ENCODE assay signal across 8 mouse cellular contexts in genomic region chr19:5272326-5272795, GRCm38 (mm10). TPM values are rescaled to one million over a fixed set of nuclear protein-coding genes. Genes with fewer than 3 reads are reported as not detected.
DNase-seq lines count a peak whose midpoint lies in the region; ATAC-seq and TF ChIP-seq lines count a peak whose summit lies in the region.

No protein-coding gene starts in this region.

- no peak for TF ChIP-seq RAD21 in MEL (IDR thresholded peaks at IDR 0.05; ENCODE audit: low read depth, low read length)

- WGBS in forebrain, embryonic 12.5 days = under 1% methylated on average over 25 of the region's 30 CpGs
- 1% methylated on average over 30 of the region's 30 CpGs for WGBS in small intestine, adult 2 months

- no peak for TF ChIP-seq EP300 in MEL (IDR thresholded peaks at IDR 0.05; ENCODE audit: low read depth in 1 of 2, low read length in 2 of 2)

- peaks cover 13% of the 10 kb centered on the region for H3K79me2 ChIP-seq in MEL (ENCODE audit: control insufficient read depth, insufficient read depth, low read length, poor library complexity)

- H3K9ac ChIP-seq in MEL (ENCODE audit: control insufficient read depth, low read depth, low read length, poor library complexity, severe bottlenecking) = peak overlapping the region; percentile 96
- H3K9ac ChIP-seq in forebrain, embryonic 12.5 days = peak overlapping the region; percentile 95

- intact Hi-C loops in heart, postnatal 36 days (cut with DNase I) = loop anchor here (1.0 kb wide), 1 partner anchor 77 kb away; no protein-coding TSS in a partner anchor

- no peak for TF ChIP-seq CTCF in MEL (IDR thresholded peaks at IDR 0.05 in 2 of 3, conservative IDR thresholded peaks at IDR 0.05 in 1 of 3; ENCODE audit: control insufficient read depth in 1 of 3, insufficient read depth in 1 of 3, low read depth in 2 of 3, low read length in 3 of 3, poor library complexity in 1 of 3, severe bottlenecking in 1 of 3)
- no peak for TF ChIP-seq CTCF in small intestine, adult 2 months (IDR thresholded peaks at IDR 0.05; ENCODE audit: extremely low read depth, insufficient read length, insufficient replicate concordance, low read depth, low read length)

- H3K4me2 ChIP-seq in forebrain, embryonic 12.5 days = peak overlapping the region; percentile 89

- no peak for TF ChIP-seq POLR2A in MEL (IDR thresholded peaks at IDR 0.05; ENCODE audit: control insufficient read depth in 1 of 2, insufficient read depth in 1 of 2, low read depth in 1 of 2, low read length in 2 of 2, poor library complexity in 1 of 2)
- no peak for TF ChIP-seq POLR2A in small intestine, adult 2 months (IDR thresholded peaks at IDR 0.05; ENCODE audit: low read depth, low read length)

- peaks cover 16 to 28% of the 10 kb centered on the region in 2 experiments for H3K4me1 ChIP-seq in MEL (ENCODE audit: control insufficient read depth in 1 of 2, insufficient read depth in 2 of 2, low read length in 2 of 2)
- H3K4me1 ChIP-seq in forebrain, embryonic 12.5 days = peaks cover 36% of the 10 kb centered on the region
- peaks cover 6% of the 10 kb centered on the region; the same call in 1 of the 2 replicates for H3K4me1 ChIP-seq in small intestine, adult 2 months (ENCODE audit: control insufficient read depth, insufficient read depth, insufficient read length, low read length)

- peak; percentile 41; the same call in 1 of the 2 replicates for ATAC-seq in cerebellum, adult (ENCODE audit: insufficient number of reproducible peaks, low FRiP score, low TSS enrichment)
- ATAC-seq in forebrain, embryonic 12.5 days (ENCODE audit: low FRiP score) = peak; percentile 65
- no peak for ATAC-seq in inflammation-experienced regulatory T-cells, adult 6 months

- no peaks in the 10 kb centered on the region for H3K27me3 ChIP-seq in MEL (ENCODE audit: control insufficient read depth in 1 of 2, insufficient read depth in 2 of 2, low read length in 2 of 2)
- no peaks in the 10 kb centered on the region for H3K27me3 ChIP-seq in forebrain, embryonic 12.5 days
- no peaks in the 10 kb centered on the region for H3K27me3 ChIP-seq in small intestine, adult 2 months (ENCODE audit: control insufficient read depth, insufficient read depth, low read length)

- peak overlapping the region; percentile 86 for H3K27ac ChIP-seq in MEL (ENCODE audit: control insufficient read depth, low read depth, low read length)
- peak overlapping the region; percentile 90 for H3K27ac ChIP-seq in forebrain, embryonic 12.5 days
- 0 out of 2 replicates have a peak overlapping the region, but pooled peaks have one; percentile 7 for H3K27ac ChIP-seq in small intestine, adult 2 months (ENCODE audit: insufficient read depth, low read depth, low read length)

- H3K36me3 ChIP-seq in MEL (ENCODE audit: control insufficient read depth in 1 of 2, insufficient read depth in 2 of 2, low read length in 2 of 2) = peaks cover 11 to 35% of the 10 kb centered on the region in 2 experiments
- H3K36me3 ChIP-seq in forebrain, embryonic 12.5 days (replicated peaks) = peaks cover 31% of the 10 kb centered on the region
- peaks cover 14% of the 10 kb centered on the region for H3K36me3 ChIP-seq in small intestine, adult 2 months (ENCODE audit: control insufficient read depth, insufficient read depth, low read length)

- H3K4me3 ChIP-seq in MEL (ENCODE audit: control insufficient read depth in 1 of 2, insufficient read depth in 1 of 2, low read depth in 2 of 2, low read length in 2 of 2) = peak overlapping the region; percentile 69 to 75
- peak overlapping the region; percentile 92 for H3K4me3 ChIP-seq in forebrain, embryonic 12.5 days (replicated peaks)
- H3K4me3 ChIP-seq in small intestine, adult 2 months (ENCODE audit: low read depth, low read length) = peak overlapping the region; percentile 84

- H3K9me3 ChIP-seq in MEL (replicated peaks; ENCODE audit: insufficient read depth, low read length) = no peaks in the 10 kb centered on the region
- no peaks in the 10 kb centered on the region for H3K9me3 ChIP-seq in forebrain, embryonic 12.5 days

- peak; percentile 35 for DNase-seq in MEL (ENCODE audit: low read depth, low spot score)
- peak; percentile 33 to 51 for DNase-seq in heart, postnatal 36 days
- peak; percentile 46 to 51 for DNase-seq in layer of hippocampus, postnatal 10 days (ENCODE audit: low spot score in 2 of 2)
- peak; percentile 56 to 65 for DNase-seq in lung, postnatal 4 days

TF ChIP-seq in MEL, 35 proteins besides CTCF, POLR2A, EP300 and RAD21:
- TF ChIP-seq SIN3A (IDR thresholded peaks at IDR 0.05; ENCODE audit: low read length) (no peak), SMC3 (IDR thresholded peaks at IDR 0.05; ENCODE audit: low read depth, low read length) (peak; percentile 5; the same call in 1 of the 2 replicates), CHD1 (IDR thresholded peaks at IDR 0.05; ENCODE audit: low read depth, low read length) (0 out of 2 replicates have a peak, but pooled peaks have one; percentile 68)

RNA-seq across cellular contexts. Expression of gene Pacs1, which starts 0.6 kb away (rescaled TPM):
- total RNA-seq in MEL (2012; rRNA removed) = 5.7 TPM in 2 replicates
- polyA plus RNA-seq in MEL (2012; ENCODE audit: insufficient read depth in 1 of 2, insufficient read length in 2 of 2, low read depth in 1 of 2, low replicate concordance in 2 of 2, missing spikeins in 1 of 2) = 10 to 100 TPM in 1 of 2 experiments, not detected in 1; 19.9 TPM
- polyA plus RNA-seq in forebrain, embryonic 12.5 days (2016; fragmentation: Nextera tagmentation; extraction: Ambion mirVana) = 29.4 and 30.9 TPM in 2 replicates
- total RNA-seq in heart, postnatal 36 days (2021) = 10 to 100 TPM; 19.9 to 21.5 TPM
- 10 to 100 TPM; 71.2 to 73.5 TPM for total RNA-seq in layer of hippocampus, postnatal 10 days (2021)
- 5.9 and 8.9 TPM in 2 replicates for polyA plus RNA-seq in small intestine, adult 2 months (2012; rRNA removed)
- 10 to 100 TPM; 11.8 to 19.8 (median 19.2) TPM for polyA plus RNA-seq in inflammation-experienced regulatory T-cells, adult 6 months (2017; shearing (Covaris generic))

RNA-seq across cellular contexts. Expression of gene Sf3b2, which starts 22.9 kb away (rescaled TPM):
- 178 and 180 TPM in 2 replicates for total RNA-seq in MEL (2012; rRNA removed)
- polyA plus RNA-seq in MEL (2012; ENCODE audit: insufficient read depth in 1 of 2, insufficient read length in 2 of 2, low read depth in 1 of 2, low replicate concordance in 2 of 2, missing spikeins in 1 of 2) = 100 to 1,000 TPM; 259 to 331 TPM
- polyA plus RNA-seq in forebrain, embryonic 12.5 days (2016; fragmentation: Nextera tagmentation; extraction: Ambion mirVana) = 415 and 417 TPM in 2 replicates
- total RNA-seq in heart, postnatal 36 days (2021) = 100 to 1,000 TPM; 115 to 128 TPM
- 100 to 1,000 TPM; 197 to 198 TPM for total RNA-seq in layer of hippocampus, postnatal 10 days (2021)
- polyA plus RNA-seq in small intestine, adult 2 months (2012; rRNA removed) = 37.2 and 66.7 TPM in 2 replicates
- 100 to 1,000 TPM; 316 to 410 (median 348) TPM for polyA plus RNA-seq in inflammation-experienced regulatory T-cells, adult 6 months (2017; shearing (Covaris generic))

RNA-seq across cellular contexts. Expression of gene Gal3st3, which starts 25.8 kb away (rescaled TPM):
- not detected in 2 replicates for total RNA-seq in MEL (2012; rRNA removed)
- polyA plus RNA-seq in MEL (2012; ENCODE audit: insufficient read depth in 1 of 2, insufficient read length in 2 of 2, low read depth in 1 of 2, low replicate concordance in 2 of 2, missing spikeins in 1 of 2) = under 1 TPM in 1 of 2 experiments, not detected in 1; 0.04 TPM
- polyA plus RNA-seq in forebrain, embryonic 12.5 days (2016; fragmentation: Nextera tagmentation; extraction: Ambion mirVana) = 17.5 and 21.8 TPM in 2 replicates
- 10 to 100 TPM; 20.0 to 24.2 TPM for total RNA-seq in heart, postnatal 36 days (2021)
- total RNA-seq in layer of hippocampus, postnatal 10 days (2021) = 100 to 1,000 TPM; 104 to 111 TPM
- polyA plus RNA-seq in small intestine, adult 2 months (2012; rRNA removed) = 0.04 TPM in 1 of 2 replicates, not detected in the other
- polyA plus RNA-seq in inflammation-experienced regulatory T-cells, adult 6 months (2017; shearing (Covaris generic)) = under 1 TPM in 1 of 3 experiments, not detected in 2; 0.15 TPM

Comparison
In these comparisons a context has a peak if more than half of its experiments do, and no peak if none do; other contexts are left out.
1. H3K27ac ChIP-seq: peak in every context shown above with its lines; median percentile 90 in forebrain, embryonic 12.5 days; 86 in MEL; 7 in small intestine, adult 2 months.
2. RNA of gene Gal3st3, which starts 25.8 kb away (polyA plus RNA-seq): 17.5 to 21.8 TPM in forebrain, embryonic 12.5 days; 0.04 TPM in MEL, 0.15 TPM in inflammation-experienced regulatory T-cells, adult 6 months and 0.04 TPM in small intestine, adult 2 months; every median in the first group is over 10 times any median in the second.
3. Peak in every context shown above with its lines, with median percentiles within 50 percentile points of each other: DNase-seq and H3K4me3 ChIP-seq.